Mouse (Mus musculus) adrenal gland, postnatal 4 days (tissue): Measurements from ENCODE around the gene Lrrc1. TPM values are rescaled to one million over a fixed set of nuclear protein-coding genes. Genes with fewer than 3 reads are reported as not detected.

Experiments used
- DNase-seq, 2 experiments: peaks; one replicate each; pipeline ENCODE4 v3.0.0; 2021 to 2022; ENCODE audit warnings: low spot score in 2 of 2, mixed read lengths in 2 of 2
- total RNA-seq, 2 experiments: library from RNA; stranded (reverse); gene quantifications; 2 replicates each; pipeline ENCODE4 v1.2.3; 2021

Lrrc1 gene
- total RNA-seq, 2 experiments from 2014 or later = 21.3 to 26.5 TPM

- DNase-seq = no peak
Measured at GRCm38 (mm10) chr9:77469791-77470607, 74.7 kb downstream of the Lrrc1 start.

GRCm38 (mm10) chr9:77466926-77467325 is 77.7 kb downstream of the Lrrc1 start:
- DNase-seq = no peak

- DNase-seq = no peak
Measured at GRCm38 (mm10) chr9:77465401-77465800, 79.3 kb downstream of the Lrrc1 start.

GRCm38 (mm10) chr9:77463861-77464260 is 80.8 kb downstream of the Lrrc1 start:
- no peak for DNase-seq

- DNase-seq = no peak
Measured at GRCm38 (mm10) chr9:77463195-77463594, 81.5 kb downstream of the Lrrc1 start.

GRCm38 (mm10) chr9:77461371-77461915 is 83.2 kb downstream of the Lrrc1 start:
- no peak for DNase-seq

GRCm38 (mm10) chr9:77460408-77460807 is 84.3 kb downstream of the Lrrc1 start:
- no peak for DNase-seq

GRCm38 (mm10) chr9:77459365-77459764 is 85.3 kb downstream of the Lrrc1 start:
- no peak for DNase-seq

- no peak for DNase-seq
Measured at GRCm38 (mm10) chr9:77456169-77456826, 88.4 kb downstream of the Lrrc1 start.

- DNase-seq = no peak
Measured at GRCm38 (mm10) chr9:77455439-77456168, 89.1 kb downstream of the Lrrc1 start.

GRCm38 (mm10) chr9:77452046-77452807 is 92.4 kb downstream of the Lrrc1 start:
- DNase-seq = no peak

- no peak for DNase-seq
Measured at GRCm38 (mm10) chr9:77450447-77450846, 94.2 kb downstream of the Lrrc1 start.

GRCm38 (mm10) chr9:77444876-77445275 is 99.8 kb downstream of the Lrrc1 start:
- DNase-seq = no peak

- DNase-seq = no peak
Measured at GRCm38 (mm10) chr9:77439371-77439770, 105.3 kb downstream of the Lrrc1 start.

GRCm38 (mm10) chr9:77438836-77439271 is 105.8 kb downstream of the Lrrc1 start:
- no peak for DNase-seq

- DNase-seq = no peak
Measured at GRCm38 (mm10) chr9:77437131-77437530, 107.5 kb downstream of the Lrrc1 start.

GRCm38 (mm10) chr9:77434965-77435364 is 109.7 kb downstream of the Lrrc1 start:
- no peak for DNase-seq

- DNase-seq = no peak
Measured at GRCm38 (mm10) chr9:77433476-77433875, 111.2 kb downstream of the Lrrc1 start.

- no peak for DNase-seq
Measured at GRCm38 (mm10) chr9:77432030-77432429, 112.6 kb downstream of the Lrrc1 start.

GRCm38 (mm10) chr9:77430413-77431087 is 114.1 kb downstream of the Lrrc1 start:
- DNase-seq = no peak
